Mouse (Mus musculus) CH12.LX (cell line): ENCODE measurements around the gene Gm37240. TPM values are rescaled to one million over a fixed set of nuclear protein-coding genes. Genes with fewer than 3 reads are reported as not detected.

Experiments
- DNase-seq: peaks from one replicate; pipeline ENCODE4 v3.0.0-alpha.2; 2013; ENCODE audit errors: extremely low read depth
- H3K27ac ChIP-seq: 2 replicates; pipeline ENCODE4 v1.5.1; 2012; ENCODE audit warnings: low read depth, mild to moderate bottlenecking, control low read depth, moderate library complexity; ENCODE audit not compliant: insufficient read depth
- H3K27me3 ChIP-seq: replicated peaks from 2 replicates; pipeline ENCODE3; 2012; ENCODE audit warnings: inconsistent platforms
- H3K36me3 ChIP-seq, 2 experiments: replicated peaks in 1 of 2; 2 replicates each; pipeline versions ENCODE3 to v1.6.1; 2012; ENCODE audit warnings: inconsistent platforms in 1 of 2, low read length in 1 of 2, mild to moderate bottlenecking in 1 of 2, mixed read lengths in 1 of 2, moderate library complexity in 1 of 2; ENCODE audit not compliant: control insufficient read depth in 1 of 2, insufficient read depth in 1 of 2
- H3K4me1 ChIP-seq, 2 experiments: 2 replicates each; pipeline ENCODE4 v1.6.1; 2012; ENCODE audit warnings: inconsistent platforms in 1 of 2, moderate library complexity in 1 of 2; ENCODE audit not compliant: insufficient read depth in 2 of 2, control insufficient read depth in 1 of 2
- H3K4me2 ChIP-seq: 2 replicates; pipeline ENCODE4 v1.6.1; 2012; ENCODE audit warnings: low read depth, mild to moderate bottlenecking, control low read depth; ENCODE audit not compliant: poor library complexity, insufficient read depth, severe bottlenecking
- H3K4me3 ChIP-seq, 3 experiments: fragments of 150-350 bp in 1 of 3; sonication (generic) in 1 of 3; replicated peaks in 1 of 3; 2 replicates each; pipeline versions ENCODE3 to v1.5.1; 2011 to 2012; ENCODE audit warnings: low read depth in 2 of 3, low read length in 2 of 3, mild to moderate bottlenecking in 2 of 3, moderate library complexity in 2 of 3, control low read depth in 1 of 3, improper control_type of control experiment in 1 of 3, inconsistent platforms in 1 of 3, mixed read lengths in 1 of 3; ENCODE audit not compliant: poor library complexity in 1 of 3
- H3K79me2 ChIP-seq: replicated peaks from 2 replicates; pipeline ENCODE4 v1.6.1; 2012; ENCODE audit warnings: mild to moderate bottlenecking, moderate library complexity; ENCODE audit not compliant: control insufficient read depth, poor library complexity, insufficient read depth, severe bottlenecking; ENCODE audit errors: extremely low read depth
- H3K9ac ChIP-seq: 2 replicates; pipeline ENCODE4 v1.6.1; 2012; ENCODE audit warnings: low read depth, mild to moderate bottlenecking, control low read depth, moderate library complexity; ENCODE audit not compliant: insufficient read depth
- H3K9me3 ChIP-seq: replicated peaks from 2 replicates; pipeline ENCODE3; 2012; ENCODE audit warnings: low read length, inconsistent platforms, mixed read lengths
- BHLHE40 ChIP-seq: IDR thresholded peaks from 2 replicates; pipeline ENCODE4 v1.6.1; 2011; ENCODE audit warnings: mild to moderate bottlenecking, low read depth, low read length, improper control_type of control experiment
- CHD2 ChIP-seq: IDR thresholded peaks from 2 replicates; pipeline ENCODE4 v1.6.1; 2011; ENCODE audit warnings: low read length, improper control_type of control experiment
- CTCF ChIP-seq, 2 experiments: IDR thresholded peaks in 1 of 2; conservative IDR thresholded peaks in 1 of 2; 2 replicates each; pipeline ENCODE4 v1.5.1; 2011 to 2012; ENCODE audit warnings: low read depth in 2 of 2, low read length in 2 of 2, improper control_type of control experiment in 1 of 2, inconsistent platforms in 1 of 2, mild to moderate bottlenecking in 1 of 2, moderate library complexity in 1 of 2
- E2F4 ChIP-seq: IDR thresholded peaks from 2 replicates; pipeline ENCODE4 v1.6.1; 2011; ENCODE audit warnings: low read depth, low read length, improper control_type of control experiment; ENCODE audit not compliant: insufficient replicate concordance
- ELF1 ChIP-seq: IDR thresholded peaks from 2 replicates; pipeline ENCODE4 v1.6.1; 2014; ENCODE audit warnings: low read depth, mild to moderate bottlenecking, inconsistent platforms, low read length, improper control_type of control experiment
- ETS1 ChIP-seq: conservative IDR thresholded peaks from 2 replicates; pipeline ENCODE4 v1.6.1; 2012; ENCODE audit warnings: low read depth, mild to moderate bottlenecking, inconsistent platforms, low read length, improper control_type of control experiment, moderate library complexity
- GABPA ChIP-seq: IDR thresholded peaks from 2 replicates; pipeline ENCODE4 v1.6.1; 2012; ENCODE audit warnings: low read depth, low read length, improper control_type of control experiment, inconsistent platforms; ENCODE audit not compliant: insufficient replicate concordance
- HCFC1 ChIP-seq: IDR thresholded peaks from 2 replicates; pipeline ENCODE4 v1.6.1; 2012; ENCODE audit warnings: low read depth, mild to moderate bottlenecking, inconsistent platforms, low read length, improper control_type of control experiment
- JUN ChIP-seq: IDR thresholded peaks from 2 replicates; pipeline ENCODE4 v1.6.1; 2011; ENCODE audit warnings: low read depth, mild to moderate bottlenecking, low read length, improper control_type of control experiment, moderate library complexity; ENCODE audit not compliant: insufficient read depth
- JUND ChIP-seq: conservative IDR thresholded peaks from 2 replicates; pipeline ENCODE4 v1.6.1; 2011; ENCODE audit warnings: low read depth, low read length, improper control_type of control experiment
- KAT2A ChIP-seq: IDR thresholded peaks from 2 replicates; pipeline ENCODE4 v1.6.1; 2012; ENCODE audit warnings: low read length, improper control_type of control experiment, inconsistent platforms; ENCODE audit not compliant: insufficient replicate concordance
- MAFK ChIP-seq: IDR thresholded peaks from 2 replicates; pipeline ENCODE4 v1.6.1; 2011; ENCODE audit warnings: low read length, improper control_type of control experiment; ENCODE audit not compliant: insufficient replicate concordance
- MAX ChIP-seq: IDR thresholded peaks from 2 replicates; pipeline ENCODE4 v1.6.1; 2011; ENCODE audit warnings: low read length, improper control_type of control experiment
- MAZ ChIP-seq: IDR thresholded peaks from 2 replicates; pipeline ENCODE4 v1.6.1; 2012; ENCODE audit warnings: low read depth, mild to moderate bottlenecking, inconsistent platforms, low read length, improper control_type of control experiment, moderate library complexity
- MEF2A ChIP-seq: IDR thresholded peaks from 2 replicates; pipeline ENCODE4 v1.6.1; 2014; ENCODE audit warnings: low read depth, mild to moderate bottlenecking, inconsistent platforms, low read length, improper control_type of control experiment, borderline replicate concordance
- MYC ChIP-seq: IDR thresholded peaks from 2 replicates; pipeline ENCODE4 v1.6.1; 2011; ENCODE audit warnings: low read depth, mild to moderate bottlenecking, improper control_type of control experiment, low read length
- NELFE ChIP-seq: IDR thresholded peaks from 2 replicates; pipeline ENCODE4 v1.6.1; 2011; ENCODE audit warnings: low read depth, low read length, improper control_type of control experiment
- NRF1 ChIP-seq: IDR thresholded peaks from 2 replicates; pipeline ENCODE4 v1.6.1; 2014; ENCODE audit warnings: low read depth, mild to moderate bottlenecking, inconsistent platforms, low read length, improper control_type of control experiment, moderate library complexity
- PAX5 ChIP-seq: IDR thresholded peaks from 2 replicates; pipeline ENCODE4 v1.6.1; 2012; ENCODE audit warnings: low read length, inconsistent platforms, mixed read lengths
- POLR2AphosphoS2 ChIP-seq: IDR thresholded peaks from 2 replicates; pipeline ENCODE4 v1.6.1; 2011; ENCODE audit warnings: low read depth, low read length, improper control_type of control experiment
- SIN3A ChIP-seq: IDR thresholded peaks from 2 replicates; pipeline ENCODE4 v1.6.1; 2012; ENCODE audit warnings: low read length, improper control_type of control experiment, inconsistent platforms
- SMC3 ChIP-seq: IDR thresholded peaks from 2 replicates; pipeline ENCODE4 v1.6.1; 2011; ENCODE audit warnings: low read depth, low read length, improper control_type of control experiment
- TBP ChIP-seq: conservative IDR thresholded peaks from 2 replicates; pipeline ENCODE4 v1.6.1; 2011; ENCODE audit warnings: low read depth, low read length, improper control_type of control experiment
- TCF12 ChIP-seq: IDR thresholded peaks from 2 replicates; pipeline ENCODE4 v1.6.1; 2014; ENCODE audit warnings: low read depth, mild to moderate bottlenecking, inconsistent platforms, low read length, improper control_type of control experiment
- USF1 ChIP-seq: IDR thresholded peaks from 2 replicates; pipeline ENCODE4 v1.6.1; 2014; ENCODE audit warnings: low read depth, mild to moderate bottlenecking, inconsistent platforms, low read length, improper control_type of control experiment
- dilution Hi-C: fragments of 300-500 bp; cut with MboI; formaldehyde crosslinking; loops from 2 replicates; pipeline ENCODE4 v1.14.3; 2020; ENCODE audit warnings: low sequenced_read_pairs; ENCODE audit not compliant: extremely low pct_unique_long_range_greater_than_20kb, extremely low pct_ligation_motif_present
- in situ Hi-C: fragments of 300-500 bp; cut with MboI; formaldehyde crosslinking; loops from 3 replicates; pipeline ENCODE4 v1.14.3; 2019; ENCODE audit warnings: low sequenced_read_pairs, low pct_ligation_motif_present, low pct_unique_long_range_greater_than_20kb, mixed read lengths
- polyA plus RNA-seq: library from polyadenylated mRNA; unstranded; fragments of >175 nt; gene quantifications from 2 replicates; pipeline ENCODE4 v1.2.1, GENCODE M21; 2012; ENCODE audit warnings: low read depth; ENCODE audit not compliant: insufficient read length
- total RNA-seq, 2 experiments: library from RNA; depleted of rRNA; stranded (reverse); fragments of 300-350 nt in 1 of 2; fragments of >200 nt in 1 of 2; gene quantifications; 2 replicates each; pipeline ENCODE4 v1.2.3; 2012 to 2014

Gm37240 gene
- total and polyA plus RNA-seq, 3 experiments = 0.08 to 0.19 (median 0.14) TPM

- no peak overlapping the region for H3K27ac ChIP-seq
- dilution Hi-C loops = no loop called here
- H3K4me1 ChIP-seq = peaks cover 0 to 2% of the 10 kb centered on the region in 2 experiments; a peak in 1 of 4 replicates
- no peaks in the 10 kb centered on the region for H3K9me3 ChIP-seq
- TF ChIP-seq NRF1 (no peak), NELFE (no peak), MYC (no peak), MAZ (no peak), SIN3A (no peak), ELF1 (no peak), TCF12 (no peak), HCFC1 (no peak), KAT2A (no peak), JUND (no peak), POLR2AphosphoS2 (no peak)
- in situ Hi-C loops = no loop called here
- H3K36me3 ChIP-seq = no peaks in the 10 kb centered on the region
- no peaks in the 10 kb centered on the region for H3K27me3 ChIP-seq
- no peak overlapping the region for H3K4me2 ChIP-seq
- no peak for DNase-seq
- no peak overlapping the region for H3K9ac ChIP-seq
- H3K79me2 ChIP-seq = no peaks in the 10 kb centered on the region
- H3K4me3 ChIP-seq = no peak overlapping the region
Measured at GRCm38 (mm10) chr3:85929711-85930110, 42.4 kb upstream of the Gm37240 start.

GRCm38 (mm10) chr3:85928140-85928611 is 40.9 kb upstream of the Gm37240 start:
- Histone ChIP-seq H3K27ac (no peak overlapping the region), H3K79me2 (no peaks in the 10 kb centered on the region), H3K9ac (no peak overlapping the region)
- DNase-seq = no peak
- dilution Hi-C loops = no loop called here
- TF ChIP-seq HCFC1 = no peak
- no peak for TF ChIP-seq NELFE
- no peak for TF ChIP-seq MAX
- TF ChIP-seq PAX5 = no peak
- TF ChIP-seq SMC3 = no peak
- TF ChIP-seq TCF12 = no peak
- no peak for TF ChIP-seq CTCF (conservative IDR thresholded peaks at IDR 0.05 in 1 of 2, IDR thresholded peaks at IDR 0.05 in 1 of 2; ENCODE audit: low read depth in 2 of 2, low read length in 2 of 2)
- TF ChIP-seq, all 38 proteins: peak for 0
- H3K9me3 ChIP-seq = no peaks in the 10 kb centered on the region
- peaks cover 0 to 2% of the 10 kb centered on the region in 2 experiments; a peak in 1 of 4 replicates for H3K4me1 ChIP-seq
- in situ Hi-C loops = no loop called here
- no peaks in the 10 kb centered on the region for H3K36me3 ChIP-seq
- H3K4me2 ChIP-seq = no peak overlapping the region
- H3K27me3 ChIP-seq = no peaks in the 10 kb centered on the region
- H3K4me3 ChIP-seq = no peak overlapping the region

DNA sequence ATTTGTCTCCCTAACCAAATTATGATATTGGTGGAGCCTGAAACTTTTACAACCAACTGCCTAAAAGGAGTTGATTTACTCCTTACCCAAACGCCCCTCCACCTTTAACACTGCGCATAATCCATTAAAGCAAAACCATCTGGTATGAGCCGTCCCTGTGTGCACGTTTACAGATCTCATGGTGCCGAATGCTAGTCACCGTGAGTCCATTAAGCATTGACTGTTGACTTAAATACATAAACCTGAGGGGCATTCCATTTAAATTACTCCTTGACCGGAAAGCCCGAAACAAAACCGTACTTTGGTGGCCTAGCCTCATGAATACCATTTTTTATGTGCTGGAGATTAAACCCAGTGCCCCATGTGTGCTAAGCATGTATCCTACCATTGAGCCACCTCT is 40.0 kb upstream of the Gm37240 start:
- Histone ChIP-seq H3K27me3 (no peaks in the 10 kb centered on the region), H3K27ac (no peak overlapping the region), H3K4me1 (peaks cover 0 to 2% of the 10 kb centered on the region in 2 experiments; a peak in 1 of 4 replicates), H3K79me2 (no peaks in the 10 kb centered on the region), H3K36me3 (no peaks in the 10 kb centered on the region), H3K9ac (no peak overlapping the region), H3K4me3 (no peak overlapping the region), H3K4me2 (no peak overlapping the region), H3K9me3 (no peaks in the 10 kb centered on the region)
- no peak for DNase-seq
- in situ Hi-C loops = no loop called here
- no peak for TF ChIP-seq HCFC1
- no peak for TF ChIP-seq BHLHE40
- TF ChIP-seq CTCF (conservative IDR thresholded peaks at IDR 0.05 in 1 of 2, IDR thresholded peaks at IDR 0.05 in 1 of 2; ENCODE audit: low read depth in 2 of 2, low read length in 2 of 2) = no peak
- TF ChIP-seq CHD2 = no peak
- TF ChIP-seq NELFE = no peak
- no peak for TF ChIP-seq POLR2AphosphoS2
- no peak for TF ChIP-seq SMC3
- no peak for TF ChIP-seq MYC
- TF ChIP-seq MEF2A = no peak
- TF ChIP-seq MAZ = no peak
- no peak for TF ChIP-seq ELF1
- no peak for TF ChIP-seq USF1
- TF ChIP-seq GABPA = no peak
- TF ChIP-seq KAT2A = no peak
- TF ChIP-seq E2F4 = no peak
- TF ChIP-seq TBP = no peak
- TF ChIP-seq MAFK = no peak
- no peak for TF ChIP-seq ETS1
- no peak for TF ChIP-seq JUN
- dilution Hi-C loops = no loop called here
